Mouse (Mus musculus) MEL (cell line): Measurements from ENCODE around the gene Cd70.

ENCODE experiments used
- CTCF ChIP-seq, 3 experiments: IDR thresholded peaks in 2 of 3; conservative IDR thresholded peaks in 1 of 3; 2 replicates each; pipeline ENCODE4 v1.5.1; 2011 to 2012; ENCODE audit warnings: low read length in 3 of 3, low read depth in 2 of 3, mild to moderate bottlenecking in 2 of 3, improper control_type of control experiment in 1 of 3, inconsistent platforms in 1 of 3, mixed read lengths in 1 of 3, moderate library complexity in 1 of 3; ENCODE audit not compliant: control insufficient read depth in 1 of 3, insufficient read depth in 1 of 3, poor library complexity in 1 of 3, severe bottlenecking in 1 of 3
- E2F4 ChIP-seq: IDR thresholded peaks from 2 replicates; pipeline ENCODE4 v1.6.1; 2011; ENCODE audit warnings: low read depth, low read length, improper control_type of control experiment, borderline replicate concordance
- EP300 ChIP-seq, 2 experiments: IDR thresholded peaks; 2 replicates each; pipeline ENCODE4 v1.6.1; 2011; ENCODE audit warnings: improper control_type of control experiment in 2 of 2, low read length in 2 of 2, low read depth in 1 of 2, mild to moderate bottlenecking in 1 of 2
- POLR2A ChIP-seq, 2 experiments: IDR thresholded peaks; 2 replicates each; pipeline ENCODE4 v1.6.1; 2011 to 2012; ENCODE audit warnings: low read length in 2 of 2, mild to moderate bottlenecking in 2 of 2, control low read depth in 1 of 2, improper control_type of control experiment in 1 of 2, low read depth in 1 of 2, moderate library complexity in 1 of 2; ENCODE audit not compliant: control insufficient read depth in 1 of 2, insufficient read depth in 1 of 2, poor library complexity in 1 of 2
- POLR2AphosphoS2 ChIP-seq: IDR thresholded peaks from 2 replicates; pipeline ENCODE4 v1.6.1; 2011; ENCODE audit warnings: low read length, improper control_type of control experiment
- SIN3A ChIP-seq: IDR thresholded peaks from 2 replicates; pipeline ENCODE4 v1.6.1; 2012; ENCODE audit warnings: low read length, improper control_type of control experiment, inconsistent platforms
- SMC3 ChIP-seq: IDR thresholded peaks from 2 replicates; pipeline ENCODE4 v1.6.1; 2011; ENCODE audit warnings: low read depth, low read length, improper control_type of control experiment
- TCF12 ChIP-seq: IDR thresholded peaks from 2 replicates; pipeline ENCODE4 v1.6.1; 2014; ENCODE audit warnings: low read depth, mild to moderate bottlenecking, inconsistent platforms, low read length, improper control_type of control experiment, moderate library complexity
- USF1 ChIP-seq: IDR thresholded peaks from 2 replicates; pipeline ENCODE4 v1.6.1; 2014; ENCODE audit warnings: low read depth, mild to moderate bottlenecking, inconsistent platforms, low read length, improper control_type of control experiment, moderate library complexity

GRCm38 (mm10) chr17:57124792-57125191 is 24.8 kb downstream of the Cd70 start:
- TF ChIP-seq POLR2AphosphoS2 = no peak
- TF ChIP-seq POLR2A (IDR thresholded peaks at IDR 0.05; ENCODE audit: control insufficient read depth in 1 of 2, insufficient read depth in 1 of 2, low read depth in 1 of 2, low read length in 2 of 2, poor library complexity in 1 of 2) = no peak
- no peak for TF ChIP-seq USF1
- no peak for TF ChIP-seq SIN3A
- TF ChIP-seq EP300 (IDR thresholded peaks at IDR 0.05; ENCODE audit: low read depth in 1 of 2, low read length in 2 of 2) = peak; percentile 40 to 61; a peak in 2 of 4 replicates
- TF ChIP-seq CTCF (IDR thresholded peaks at IDR 0.05 in 2 of 3, conservative IDR thresholded peaks at IDR 0.05 in 1 of 3; ENCODE audit: control insufficient read depth in 1 of 3, insufficient read depth in 1 of 3, low read depth in 2 of 3, low read length in 3 of 3, poor library complexity in 1 of 3, severe bottlenecking in 1 of 3) = no peak
- no peak for TF ChIP-seq SMC3
- no peak for TF ChIP-seq E2F4
- no peak for TF ChIP-seq TCF12
